Mouse (Mus musculus): ENCODE data around the gene Capn13.

DNA sequence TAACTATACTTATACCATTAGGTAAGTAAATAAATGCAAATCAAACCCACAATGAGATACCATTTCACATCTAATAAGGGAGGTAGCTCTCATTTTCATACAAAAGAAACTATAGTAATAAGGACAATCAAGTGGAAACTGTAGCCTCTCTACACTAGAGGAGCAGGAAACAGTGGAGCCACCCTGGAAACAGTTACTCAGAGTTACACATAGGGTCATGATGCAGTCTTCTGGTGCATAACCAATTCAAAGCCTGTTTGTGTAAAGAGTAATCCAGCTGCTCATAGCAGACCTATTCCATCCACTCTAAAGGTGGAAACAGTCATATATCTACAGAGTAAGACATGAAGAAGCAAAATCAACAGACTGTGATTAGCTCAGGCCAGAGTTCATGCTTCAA is 48.4 kb upstream of the Capn13 start:
- no peak for TF ChIP-seq MYOD1 (IDR thresholded peaks at IDR 0.05; ENCODE audit: control insufficient read depth in 1 of 3, insufficient read length in 2 of 3, low read depth in 2 of 3)
- no peak for TF ChIP-seq POLR2A (IDR thresholded peaks at IDR 0.05; ENCODE audit: insufficient read length, low read depth)
- TF ChIP-seq POLR2AphosphoS2 (IDR thresholded peaks at IDR 0.05; ENCODE audit: insufficient read length, low read depth): no peak
- TF ChIP-seq E2F4 (IDR thresholded peaks at IDR 0.05; ENCODE audit: insufficient read depth): no peak

All from myocyte (in vitro differentiated cells).